Mouse (Mus musculus): Measurements from ENCODE around the gene Cdkn2b. TPM values are rescaled to one million over a fixed set of nuclear protein-coding genes. Genes with fewer than 3 reads are reported as not detected.

Gene Cdkn2b
- polyA plus RNA-seq (2014; fragmentation: Nextera tagmentation; extraction: Ambion mirVana) = 0.19 and 0.31 TPM in 2 replicates

- no peaks in the 10 kb centered on the region for H3K9me3 ChIP-seq (ENCODE audit: control insufficient read depth, low read length)
Measured at GRCm38 (mm10) chr4:89310491-89311254, at the start of gene Cdkn2b. Gene Cdkn2b, minus strand, starts transcription at chr4:89311039.

GRCm38 (mm10) chr4:89360349-89360748, 49.5 kb upstream of the Cdkn2b start:
- no peak overlapping the region for H3K4me3 ChIP-seq (ENCODE audit: low read depth, low read length)
- H3K9ac ChIP-seq (ENCODE audit: low read length) = no peak overlapping the region
- H3K4me2 ChIP-seq (ENCODE audit: low read depth, low read length, severe bottlenecking) = no peak overlapping the region
- H3K36me3 ChIP-seq (ENCODE audit: control insufficient read depth, insufficient read depth, low read length) = no peaks in the 10 kb centered on the region
- 78% methylated on average over 3 of the region's 3 CpGs for WGBS
- DNase-seq (ENCODE audit: low spot score) (no peak), ATAC-seq (replicated peaks; ENCODE audit: low FRiP score) (no peak)
- no peaks in the 10 kb centered on the region for H3K9me3 ChIP-seq (ENCODE audit: control insufficient read depth, low read length)
- H3K4me1 ChIP-seq (replicated peaks; ENCODE audit: control insufficient read depth, insufficient read depth, low read length) = no peaks in the 10 kb centered on the region
- H3K27ac ChIP-seq (ENCODE audit: low read depth, low read length) = no peak overlapping the region
- H3K27me3 ChIP-seq (ENCODE audit: control insufficient read depth, insufficient read depth, low read length) = no peaks in the 10 kb centered on the region

More at GRCm38 (mm10) chr4:89310491-89311254, at the start of gene Cdkn2b:
- ATAC-seq (replicated peaks; ENCODE audit: low FRiP score) (peak; percentile 95), DNase-seq (ENCODE audit: low spot score) (peak; percentile 94)
- H3K36me3 ChIP-seq (ENCODE audit: control insufficient read depth, insufficient read depth, low read length) = no peaks in the 10 kb centered on the region
- no peak within 1 kb of the TSS; the same call in 1 of the 2 replicates for H3K9ac ChIP-seq (ENCODE audit: low read length)
- H3K27ac ChIP-seq (ENCODE audit: low read depth, low read length) = no peak within 1 kb of the TSS
- H3K27me3 ChIP-seq (ENCODE audit: control insufficient read depth, insufficient read depth, low read length) = peaks cover 46% of the 10 kb centered on the region
- H3K4me3 ChIP-seq (ENCODE audit: low read depth, low read length) = peak within 1 kb of the TSS; percentile 44
- H3K4me2 ChIP-seq (ENCODE audit: low read depth, low read length, severe bottlenecking) = peak within 1 kb of the TSS; percentile 88
- 0% methylated on average over 54 of the region's 61 CpGs for WGBS
- no peaks in the 10 kb centered on the region for H3K4me1 ChIP-seq (replicated peaks; ENCODE audit: control insufficient read depth, insufficient read depth, low read length)

GRCm38 (mm10) chr4:89359506-89359905, 48.7 kb upstream of the Cdkn2b start:
- H3K4me1 ChIP-seq (replicated peaks; ENCODE audit: control insufficient read depth, insufficient read depth, low read length) = no peaks in the 10 kb centered on the region
- no peaks in the 10 kb centered on the region for H3K27me3 ChIP-seq (ENCODE audit: control insufficient read depth, insufficient read depth, low read length)
- no peak for ATAC-seq (replicated peaks; ENCODE audit: low FRiP score)
- no peak overlapping the region for H3K27ac ChIP-seq (ENCODE audit: low read depth, low read length)
- 88% methylated on average over 6 of the region's 6 CpGs for WGBS
- no peak overlapping the region for H3K9ac ChIP-seq (ENCODE audit: low read length)
- H3K4me2 ChIP-seq (ENCODE audit: low read depth, low read length, severe bottlenecking) = no peak overlapping the region
- H3K4me3 ChIP-seq (ENCODE audit: low read depth, low read length) = no peak overlapping the region
- H3K36me3 ChIP-seq (ENCODE audit: control insufficient read depth, insufficient read depth, low read length) = no peaks in the 10 kb centered on the region
- DNase-seq (ENCODE audit: low spot score) = no peak
- H3K9me3 ChIP-seq (ENCODE audit: control insufficient read depth, low read length) = no peaks in the 10 kb centered on the region

GRCm38 (mm10) chr4:89353935-89354334, 43.1 kb upstream of the Cdkn2b start:
- H3K4me2 ChIP-seq (ENCODE audit: low read depth, low read length, severe bottlenecking) = no peak overlapping the region
- no peaks in the 10 kb centered on the region for H3K4me1 ChIP-seq (replicated peaks; ENCODE audit: control insufficient read depth, insufficient read depth, low read length)
- H3K4me3 ChIP-seq (ENCODE audit: low read depth, low read length) = no peak overlapping the region
- ATAC-seq (replicated peaks; ENCODE audit: low FRiP score) = no peak
- H3K36me3 ChIP-seq (ENCODE audit: control insufficient read depth, insufficient read depth, low read length) = no peaks in the 10 kb centered on the region
- no peaks in the 10 kb centered on the region for H3K9me3 ChIP-seq (ENCODE audit: control insufficient read depth, low read length)
- H3K9ac ChIP-seq (ENCODE audit: low read length) = no peak overlapping the region
- H3K27ac ChIP-seq (ENCODE audit: low read depth, low read length) = no peak overlapping the region
- WGBS = 48% methylated on average over 9 of the region's 9 CpGs
- H3K27me3 ChIP-seq (ENCODE audit: control insufficient read depth, insufficient read depth, low read length) = no peaks in the 10 kb centered on the region
- DNase-seq (ENCODE audit: low spot score) = no peak

- WGBS = 88% methylated on average over 3 of the region's 3 CpGs
- DNase-seq (ENCODE audit: low spot score) (no peak), ATAC-seq (replicated peaks; ENCODE audit: low FRiP score) (no peak)
- no peaks in the 10 kb centered on the region for H3K4me1 ChIP-seq (replicated peaks; ENCODE audit: control insufficient read depth, insufficient read depth, low read length)
- no peaks in the 10 kb centered on the region for H3K9me3 ChIP-seq (ENCODE audit: control insufficient read depth, low read length)
- no peaks in the 10 kb centered on the region for H3K27me3 ChIP-seq (ENCODE audit: control insufficient read depth, insufficient read depth, low read length)
- no peak overlapping the region for H3K4me2 ChIP-seq (ENCODE audit: low read depth, low read length, severe bottlenecking)
- H3K9ac ChIP-seq (ENCODE audit: low read length) = no peak overlapping the region
- no peak overlapping the region for H3K27ac ChIP-seq (ENCODE audit: low read depth, low read length)
- H3K36me3 ChIP-seq (ENCODE audit: control insufficient read depth, insufficient read depth, low read length) = no peaks in the 10 kb centered on the region
- no peak overlapping the region for H3K4me3 ChIP-seq (ENCODE audit: low read depth, low read length)
Measured at GRCm38 (mm10) chr4:89353071-89353582, 42.3 kb upstream of the Cdkn2b start.

- Histone ChIP-seq H3K4me3 (ENCODE audit: low read depth, low read length) (no peak overlapping the region), H3K4me2 (ENCODE audit: low read depth, low read length, severe bottlenecking) (no peak overlapping the region), H3K9me3 (ENCODE audit: control insufficient read depth, low read length) (no peaks in the 10 kb centered on the region), H3K36me3 (ENCODE audit: control insufficient read depth, insufficient read depth, low read length) (no peaks in the 10 kb centered on the region), H3K9ac (ENCODE audit: low read length) (no peak overlapping the region), H3K27me3 (ENCODE audit: control insufficient read depth, insufficient read depth, low read length) (no peaks in the 10 kb centered on the region), H3K4me1 (replicated peaks; ENCODE audit: control insufficient read depth, insufficient read depth, low read length) (no peaks in the 10 kb centered on the region), H3K27ac (ENCODE audit: low read depth, low read length) (no peak overlapping the region)
- ATAC-seq (replicated peaks; ENCODE audit: low FRiP score) (no peak), DNase-seq (ENCODE audit: low spot score) (no peak)
- 65% methylated on average over 5 of the region's 5 CpGs for WGBS
Measured at GRCm38 (mm10) chr4:89351474-89351873, 40.6 kb upstream of the Cdkn2b start.

- H3K9ac ChIP-seq (ENCODE audit: low read length) = no peak overlapping the region
- 78% methylated on average over 6 of the region's 6 CpGs for WGBS
- DNase-seq (ENCODE audit: low spot score) (no peak), ATAC-seq (replicated peaks; ENCODE audit: low FRiP score) (no peak)
- H3K36me3 ChIP-seq (ENCODE audit: control insufficient read depth, insufficient read depth, low read length) = no peaks in the 10 kb centered on the region
- no peak overlapping the region for H3K4me3 ChIP-seq (ENCODE audit: low read depth, low read length)
- no peaks in the 10 kb centered on the region for H3K27me3 ChIP-seq (ENCODE audit: control insufficient read depth, insufficient read depth, low read length)
- no peak overlapping the region for H3K27ac ChIP-seq (ENCODE audit: low read depth, low read length)
- no peak overlapping the region for H3K4me2 ChIP-seq (ENCODE audit: low read depth, low read length, severe bottlenecking)
- no peaks in the 10 kb centered on the region for H3K4me1 ChIP-seq (replicated peaks; ENCODE audit: control insufficient read depth, insufficient read depth, low read length)
- H3K9me3 ChIP-seq (ENCODE audit: control insufficient read depth, low read length) = no peaks in the 10 kb centered on the region
Measured at GRCm38 (mm10) chr4:89350938-89351451, 40.2 kb upstream of the Cdkn2b start.

GRCm38 (mm10) chr4:89350391-89350790, 39.6 kb upstream of the Cdkn2b start:
- no peak overlapping the region for H3K4me3 ChIP-seq (ENCODE audit: low read depth, low read length)
- H3K4me2 ChIP-seq (ENCODE audit: low read depth, low read length, severe bottlenecking) = no peak overlapping the region
- no peak overlapping the region for H3K9ac ChIP-seq (ENCODE audit: low read length)
- 69% methylated on average over 9 of the region's 9 CpGs for WGBS
- ATAC-seq (replicated peaks; ENCODE audit: low FRiP score) (no peak), DNase-seq (ENCODE audit: low spot score) (no peak)
- no peaks in the 10 kb centered on the region for H3K9me3 ChIP-seq (ENCODE audit: control insufficient read depth, low read length)
- H3K4me1 ChIP-seq (replicated peaks; ENCODE audit: control insufficient read depth, insufficient read depth, low read length) = no peaks in the 10 kb centered on the region
- H3K36me3 ChIP-seq (ENCODE audit: control insufficient read depth, insufficient read depth, low read length) = no peaks in the 10 kb centered on the region
- no peaks in the 10 kb centered on the region for H3K27me3 ChIP-seq (ENCODE audit: control insufficient read depth, insufficient read depth, low read length)
- no peak overlapping the region for H3K27ac ChIP-seq (ENCODE audit: low read depth, low read length)
